Mouse (Mus musculus): ENCODE measurements at regions not wholly inside any gene's neighbourhood (a gene's known extent, or its start where the extent isn't known, plus 50 kb on each side); places are given as distances from the start of the nearest gene placed in this dataset.

GRCm38 (mm10) chr3:61849317-61849716 lies 483.6 kb upstream of the B430305J03Rik start:
- peak; percentile 56; the same call in 1 of the 2 replicates for ATAC-seq (replicated peaks; ENCODE audit: low FRiP score)

GRCm38 (mm10) chr3:61846703-61847102 lies 481.0 kb upstream of the B430305J03Rik start:
- Histone ChIP-seq H3K27ac (ENCODE audit: low read depth, low read length) (no peak overlapping the region), H3K4me3 (ENCODE audit: low read depth, low read length) (no peak overlapping the region), H3K9ac (ENCODE audit: low read length) (no peak overlapping the region), H3K27me3 (ENCODE audit: control insufficient read depth, insufficient read depth, low read length) (no peaks in the 10 kb centered on the region), H3K4me2 (ENCODE audit: low read depth, low read length, severe bottlenecking) (no peak overlapping the region), H3K4me1 (replicated peaks; ENCODE audit: control insufficient read depth, insufficient read depth, low read length) (no peaks in the 10 kb centered on the region), H3K9me3 (ENCODE audit: control insufficient read depth, low read length) (no peaks in the 10 kb centered on the region), H3K36me3 (ENCODE audit: control insufficient read depth, insufficient read depth, low read length) (no peaks in the 10 kb centered on the region)
- DNase-seq (ENCODE audit: low spot score) (no peak), ATAC-seq (replicated peaks; ENCODE audit: low FRiP score) (peak; percentile 63; the same call in 1 of the 2 replicates)
- WGBS: 54% methylated on average over 3 of the region's 3 CpGs

More at GRCm38 (mm10) chr3:61849317-61849716, 483.6 kb upstream of the B430305J03Rik start:
- H3K9me3 ChIP-seq (ENCODE audit: control insufficient read depth, low read length): no peaks in the 10 kb centered on the region
- no peak overlapping the region for H3K4me2 ChIP-seq (ENCODE audit: low read depth, low read length, severe bottlenecking)
- no peak overlapping the region for H3K4me3 ChIP-seq (ENCODE audit: low read depth, low read length)
- WGBS: 67% methylated on average over 2 of the region's 2 CpGs
- H3K27ac ChIP-seq (ENCODE audit: low read depth, low read length): no peak overlapping the region
- H3K9ac ChIP-seq (ENCODE audit: low read length): no peak overlapping the region
- no peaks in the 10 kb centered on the region for H3K36me3 ChIP-seq (ENCODE audit: control insufficient read depth, insufficient read depth, low read length)
- no peaks in the 10 kb centered on the region for H3K4me1 ChIP-seq (replicated peaks; ENCODE audit: control insufficient read depth, insufficient read depth, low read length)
- no peaks in the 10 kb centered on the region for H3K27me3 ChIP-seq (ENCODE audit: control insufficient read depth, insufficient read depth, low read length)
- DNase-seq (ENCODE audit: low spot score): no peak

- peak; percentile 84 for ATAC-seq (replicated peaks; ENCODE audit: low FRiP score)
- no peak overlapping the region for H3K4me2 ChIP-seq (ENCODE audit: low read depth, low read length, severe bottlenecking)
- peak; percentile 61 for DNase-seq (ENCODE audit: low spot score)
- no peaks in the 10 kb centered on the region for H3K9me3 ChIP-seq (ENCODE audit: control insufficient read depth, low read length)
- H3K9ac ChIP-seq (ENCODE audit: low read length): no peak overlapping the region
- no peaks in the 10 kb centered on the region for H3K27me3 ChIP-seq (ENCODE audit: control insufficient read depth, insufficient read depth, low read length)
- no peaks in the 10 kb centered on the region for H3K36me3 ChIP-seq (ENCODE audit: control insufficient read depth, insufficient read depth, low read length)
- no peak overlapping the region for H3K27ac ChIP-seq (ENCODE audit: low read depth, low read length)
- 60% methylated on average over 3 of the region's 3 CpGs for WGBS
- H3K4me1 ChIP-seq (replicated peaks; ENCODE audit: control insufficient read depth, insufficient read depth, low read length): no peaks in the 10 kb centered on the region
- no peak overlapping the region for H3K4me3 ChIP-seq (ENCODE audit: low read depth, low read length)
These were observed 473.7 kb upstream of the B430305J03Rik start for GRCm38 (mm10) chr3:61839355-61840009.

GRCm38 (mm10) chr3:61816807-61817206 lies 451.1 kb upstream of the B430305J03Rik start:
- no peaks in the 10 kb centered on the region for H3K36me3 ChIP-seq (ENCODE audit: control insufficient read depth, insufficient read depth, low read length)
- H3K4me1 ChIP-seq (replicated peaks; ENCODE audit: control insufficient read depth, insufficient read depth, low read length): no peaks in the 10 kb centered on the region
- no peak overlapping the region for H3K4me3 ChIP-seq (ENCODE audit: low read depth, low read length)
- no peak for DNase-seq (ENCODE audit: low spot score)
- H3K27me3 ChIP-seq (ENCODE audit: control insufficient read depth, insufficient read depth, low read length): no peaks in the 10 kb centered on the region
- no peak overlapping the region for H3K4me2 ChIP-seq (ENCODE audit: low read depth, low read length, severe bottlenecking)
- no peak overlapping the region for H3K9ac ChIP-seq (ENCODE audit: low read length)
- ATAC-seq (replicated peaks; ENCODE audit: low FRiP score): no peak
- no peak overlapping the region for H3K27ac ChIP-seq (ENCODE audit: low read depth, low read length)
- no peaks in the 10 kb centered on the region for H3K9me3 ChIP-seq (ENCODE audit: control insufficient read depth, low read length)

- Histone ChIP-seq H3K4me3 (ENCODE audit: low read depth, low read length) (no peak overlapping the region), H3K4me1 (replicated peaks; ENCODE audit: control insufficient read depth, insufficient read depth, low read length) (no peaks in the 10 kb centered on the region), H3K27me3 (ENCODE audit: control insufficient read depth, insufficient read depth, low read length) (no peaks in the 10 kb centered on the region), H3K9me3 (ENCODE audit: control insufficient read depth, low read length) (no peaks in the 10 kb centered on the region), H3K36me3 (ENCODE audit: control insufficient read depth, insufficient read depth, low read length) (no peaks in the 10 kb centered on the region), H3K4me2 (ENCODE audit: low read depth, low read length, severe bottlenecking) (no peak overlapping the region), H3K27ac (ENCODE audit: low read depth, low read length) (no peak overlapping the region), H3K9ac (ENCODE audit: low read length) (no peak overlapping the region)
- DNase-seq (ENCODE audit: low spot score): no peak
- 84% methylated on average over 2 of the region's 2 CpGs for WGBS
- ATAC-seq (replicated peaks; ENCODE audit: low FRiP score): no peak
These were observed 430.3 kb upstream of the B430305J03Rik start for GRCm38 (mm10) chr3:61796021-61796420.

GRCm38 (mm10) chr3:61790674-61791073 lies 424.9 kb upstream of the B430305J03Rik start:
- Histone ChIP-seq H3K36me3 (ENCODE audit: control insufficient read depth, insufficient read depth, low read length) (no peaks in the 10 kb centered on the region), H3K27ac (ENCODE audit: low read depth, low read length) (no peak overlapping the region), H3K4me3 (ENCODE audit: low read depth, low read length) (no peak overlapping the region), H3K9ac (ENCODE audit: low read length) (no peak overlapping the region), H3K4me2 (ENCODE audit: low read depth, low read length, severe bottlenecking) (no peak overlapping the region), H3K9me3 (ENCODE audit: control insufficient read depth, low read length) (no peaks in the 10 kb centered on the region), H3K27me3 (ENCODE audit: control insufficient read depth, insufficient read depth, low read length) (no peaks in the 10 kb centered on the region), H3K4me1 (replicated peaks; ENCODE audit: control insufficient read depth, insufficient read depth, low read length) (no peaks in the 10 kb centered on the region)
- ATAC-seq (replicated peaks; ENCODE audit: low FRiP score) (no peak), DNase-seq (ENCODE audit: low spot score) (no peak)
- 77% methylated on average over 4 of the region's 4 CpGs for WGBS

Measured in forebrain, embryonic 11.5 days (tissue).